Mouse (Mus musculus): ENCODE data around the gene Kcnj10. TPM values are rescaled to one million over a fixed set of nuclear protein-coding genes. Genes with fewer than 3 reads are reported as not detected.

The Kcnj10 gene
- polyA plus RNA-seq, 1 experiment: 17.1 TPM

- peak overlapping the region; percentile 81 for H3K27ac ChIP-seq (ENCODE audit: insufficient read depth, low read depth, low read length)
- 74% methylated on average over 3 of the region's 3 CpGs for WGBS
- no peaks in the 10 kb centered on the region for H3K27me3 ChIP-seq (replicated peaks; ENCODE audit: control insufficient read depth, insufficient read depth, low read length)
- H3K4me3 ChIP-seq (ENCODE audit: insufficient read depth, low read depth, low read length): peak overlapping the region; percentile 50
- H3K4me1 ChIP-seq (ENCODE audit: control insufficient read depth, insufficient read depth, low read length): no peaks in the 10 kb centered on the region; the same call in 1 of the 2 replicates
- no peaks in the 10 kb centered on the region for H3K36me3 ChIP-seq (ENCODE audit: control insufficient read depth, insufficient read depth, low read length)
- TF ChIP-seq POLR2A (IDR thresholded peaks at IDR 0.05; ENCODE audit: low read depth, low read length) (no peak), CTCF (conservative IDR thresholded peaks at IDR 0.05; ENCODE audit: insufficient read depth, insufficient read length, low read depth, low read length) (no peak)
- no peak for DNase-seq
Measured at GRCm38 (mm10) chr1:172342729-172343128, 1.7 kb downstream of the Kcnj10 start.

DNA sequence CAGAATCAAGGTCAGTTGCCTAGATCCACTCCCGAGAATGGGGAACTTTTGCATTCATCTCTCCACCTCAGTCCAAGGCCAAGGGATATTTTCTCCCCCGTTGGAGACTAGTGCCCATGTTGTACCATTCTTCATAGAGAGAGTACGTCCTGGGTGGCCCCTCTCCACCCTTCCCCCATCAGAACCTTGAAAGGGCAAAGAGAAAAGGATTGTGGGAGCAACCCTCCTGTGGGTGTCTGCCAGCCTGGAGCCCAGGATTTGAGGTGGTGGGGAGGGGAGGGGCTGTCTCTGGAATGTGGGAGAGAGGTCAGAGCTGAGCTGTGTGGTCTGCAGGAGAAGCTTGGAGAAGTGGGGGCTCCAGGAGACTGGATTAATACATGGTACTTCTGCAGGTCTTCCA lies 2.9 kb downstream of the Kcnj10 start:
- TF ChIP-seq POLR2A (IDR thresholded peaks at IDR 0.05; ENCODE audit: low read depth, low read length) (no peak), CTCF (conservative IDR thresholded peaks at IDR 0.05; ENCODE audit: insufficient read depth, insufficient read length, low read depth, low read length) (no peak)
- H3K4me3 ChIP-seq (ENCODE audit: insufficient read depth, low read depth, low read length): no peak overlapping the region
- H3K27me3 ChIP-seq (replicated peaks; ENCODE audit: control insufficient read depth, insufficient read depth, low read length): no peaks in the 10 kb centered on the region
- H3K4me1 ChIP-seq (ENCODE audit: control insufficient read depth, insufficient read depth, low read length): no peaks in the 10 kb centered on the region; the same call in 1 of the 2 replicates
- 48% methylated on average over 3 of the region's 3 CpGs for WGBS
- peak overlapping the region; percentile 81 for H3K27ac ChIP-seq (ENCODE audit: insufficient read depth, low read depth, low read length)
- DNase-seq: peak; percentile 41
- H3K36me3 ChIP-seq (ENCODE audit: control insufficient read depth, insufficient read depth, low read length): no peaks in the 10 kb centered on the region

DNA sequence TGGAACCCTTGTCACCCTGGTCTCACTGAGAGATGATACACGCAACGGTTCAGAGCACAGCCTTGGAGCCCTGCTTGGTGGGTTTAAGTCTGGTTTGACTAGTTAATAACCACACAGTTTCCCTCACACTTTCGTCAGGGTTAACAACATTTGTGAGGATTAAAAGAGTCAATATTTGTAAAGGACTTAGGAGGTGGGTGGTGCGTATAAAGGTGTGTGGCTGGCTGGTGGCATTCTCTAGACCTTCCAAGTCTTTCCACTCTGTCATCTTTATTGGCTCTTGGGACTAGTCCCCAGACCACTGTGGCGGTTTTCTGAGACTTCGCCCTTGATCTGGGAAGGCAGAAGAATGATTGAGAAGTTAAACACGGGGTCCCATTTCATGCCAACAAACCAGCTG lies 3.8 kb downstream of the Kcnj10 start:
- 70% methylated on average over 7 of the region's 7 CpGs for WGBS
- TF ChIP-seq POLR2A (IDR thresholded peaks at IDR 0.05; ENCODE audit: low read depth, low read length) (no peak), CTCF (conservative IDR thresholded peaks at IDR 0.05; ENCODE audit: insufficient read depth, insufficient read length, low read depth, low read length) (no peak)

DNA sequence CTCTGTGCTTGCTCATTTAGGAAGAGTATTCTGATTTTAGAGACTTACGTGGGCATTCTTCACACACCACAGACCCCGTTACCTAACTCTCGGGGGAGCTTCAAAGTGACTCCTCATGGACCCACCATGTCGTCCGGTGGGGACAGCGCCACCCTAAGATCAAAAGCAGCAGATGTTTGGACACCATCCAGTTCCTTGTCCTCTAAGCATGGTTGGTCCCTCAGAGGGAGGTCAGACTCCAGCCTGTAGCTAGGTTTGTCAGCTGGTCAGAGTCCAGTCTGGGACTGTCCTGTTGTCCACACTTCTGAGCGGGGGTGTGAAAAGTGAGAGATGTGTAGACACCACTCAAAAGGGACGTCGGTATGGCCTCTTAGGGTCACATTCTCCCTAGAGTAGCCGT lies 5.7 kb downstream of the Kcnj10 start:
- Histone ChIP-seq H3K27me3 (replicated peaks; ENCODE audit: control insufficient read depth, insufficient read depth, low read length) (no peaks in the 10 kb centered on the region), H3K4me3 (ENCODE audit: insufficient read depth, low read depth, low read length) (no peak overlapping the region), H3K27ac (ENCODE audit: insufficient read depth, low read depth, low read length) (peak overlapping the region; percentile 66), H3K4me1 (ENCODE audit: control insufficient read depth, insufficient read depth, low read length) (peaks cover 3% of the 10 kb centered on the region; the same call in 1 of the 2 replicates), H3K36me3 (ENCODE audit: control insufficient read depth, insufficient read depth, low read length) (no peaks in the 10 kb centered on the region)
- no peak; the same call in 1 of the 2 replicates for TF ChIP-seq CTCF (conservative IDR thresholded peaks at IDR 0.05; ENCODE audit: insufficient read depth, insufficient read length, low read depth, low read length)
- 55% methylated on average over 10 of the region's 10 CpGs for WGBS
- peak; percentile 68 for DNase-seq

More for the DNA sequence above, 3.8 kb downstream of the Kcnj10 start:
- Histone ChIP-seq H3K27ac (ENCODE audit: insufficient read depth, low read depth, low read length) (peak overlapping the region; percentile 63; the same call in 1 of the 2 replicates), H3K36me3 (ENCODE audit: control insufficient read depth, insufficient read depth, low read length) (no peaks in the 10 kb centered on the region), H3K4me1 (ENCODE audit: control insufficient read depth, insufficient read depth, low read length) (no peaks in the 10 kb centered on the region; the same call in 1 of the 2 replicates), H3K27me3 (replicated peaks; ENCODE audit: control insufficient read depth, insufficient read depth, low read length) (no peaks in the 10 kb centered on the region), H3K4me3 (ENCODE audit: insufficient read depth, low read depth, low read length) (no peak overlapping the region)
- DNase-seq: no peak

DNA sequence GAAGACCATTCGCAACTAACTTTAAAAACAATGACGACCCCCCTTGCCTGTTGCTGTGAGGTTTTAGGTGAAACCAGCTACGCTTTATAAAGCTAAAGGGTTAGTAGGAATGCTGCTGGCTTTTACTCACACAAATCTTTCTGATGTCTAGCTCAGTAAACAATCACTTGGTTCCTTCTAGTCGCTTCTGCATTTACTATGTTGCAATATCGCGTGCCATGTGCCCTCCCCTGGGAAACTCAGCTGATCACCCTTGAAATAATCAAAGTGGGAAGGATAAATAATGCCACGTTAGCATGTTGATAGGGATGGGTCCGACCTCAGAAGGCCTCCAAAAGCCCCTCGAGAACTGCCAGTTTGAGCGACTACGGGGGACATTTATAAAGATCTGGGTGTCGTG lies 6.4 kb downstream of the Kcnj10 start:
- H3K27ac ChIP-seq (ENCODE audit: insufficient read depth, low read depth, low read length): no peak overlapping the region

GRCm38 (mm10) chr1:172349504-172349903 lies 8.5 kb downstream of the Kcnj10 start:
- WGBS: 62% methylated on average over 5 of the region's 5 CpGs
- no peak for TF ChIP-seq CTCF (conservative IDR thresholded peaks at IDR 0.05; ENCODE audit: insufficient read depth, insufficient read length, low read depth, low read length)
- no peak for TF ChIP-seq POLR2A (IDR thresholded peaks at IDR 0.05; ENCODE audit: low read depth, low read length)
- H3K4me3 ChIP-seq (ENCODE audit: insufficient read depth, low read depth, low read length): no peak overlapping the region
- no peak for DNase-seq
- peak overlapping the region; percentile 69; the same call in 1 of the 2 replicates for H3K27ac ChIP-seq (ENCODE audit: insufficient read depth, low read depth, low read length)
- H3K4me1 ChIP-seq (ENCODE audit: control insufficient read depth, insufficient read depth, low read length): peaks cover 3% of the 10 kb centered on the region; the same call in 1 of the 2 replicates
- no peaks in the 10 kb centered on the region for H3K36me3 ChIP-seq (ENCODE audit: control insufficient read depth, insufficient read depth, low read length)
- H3K27me3 ChIP-seq (replicated peaks; ENCODE audit: control insufficient read depth, insufficient read depth, low read length): no peaks in the 10 kb centered on the region

More for the DNA sequence above, 6.4 kb downstream of the Kcnj10 start:
- H3K36me3 ChIP-seq (ENCODE audit: control insufficient read depth, insufficient read depth, low read length): no peaks in the 10 kb centered on the region
- peaks cover 3% of the 10 kb centered on the region; the same call in 1 of the 2 replicates for H3K4me1 ChIP-seq (ENCODE audit: control insufficient read depth, insufficient read depth, low read length)
- no peak overlapping the region for H3K4me3 ChIP-seq (ENCODE audit: insufficient read depth, low read depth, low read length)
- DNase-seq: no peak
- TF ChIP-seq CTCF (conservative IDR thresholded peaks at IDR 0.05; ENCODE audit: insufficient read depth, insufficient read length, low read depth, low read length) (no peak), POLR2A (IDR thresholded peaks at IDR 0.05; ENCODE audit: low read depth, low read length) (no peak)
- WGBS: 83% methylated on average over 12 of the region's 12 CpGs
- no peaks in the 10 kb centered on the region for H3K27me3 ChIP-seq (replicated peaks; ENCODE audit: control insufficient read depth, insufficient read depth, low read length)

DNA sequence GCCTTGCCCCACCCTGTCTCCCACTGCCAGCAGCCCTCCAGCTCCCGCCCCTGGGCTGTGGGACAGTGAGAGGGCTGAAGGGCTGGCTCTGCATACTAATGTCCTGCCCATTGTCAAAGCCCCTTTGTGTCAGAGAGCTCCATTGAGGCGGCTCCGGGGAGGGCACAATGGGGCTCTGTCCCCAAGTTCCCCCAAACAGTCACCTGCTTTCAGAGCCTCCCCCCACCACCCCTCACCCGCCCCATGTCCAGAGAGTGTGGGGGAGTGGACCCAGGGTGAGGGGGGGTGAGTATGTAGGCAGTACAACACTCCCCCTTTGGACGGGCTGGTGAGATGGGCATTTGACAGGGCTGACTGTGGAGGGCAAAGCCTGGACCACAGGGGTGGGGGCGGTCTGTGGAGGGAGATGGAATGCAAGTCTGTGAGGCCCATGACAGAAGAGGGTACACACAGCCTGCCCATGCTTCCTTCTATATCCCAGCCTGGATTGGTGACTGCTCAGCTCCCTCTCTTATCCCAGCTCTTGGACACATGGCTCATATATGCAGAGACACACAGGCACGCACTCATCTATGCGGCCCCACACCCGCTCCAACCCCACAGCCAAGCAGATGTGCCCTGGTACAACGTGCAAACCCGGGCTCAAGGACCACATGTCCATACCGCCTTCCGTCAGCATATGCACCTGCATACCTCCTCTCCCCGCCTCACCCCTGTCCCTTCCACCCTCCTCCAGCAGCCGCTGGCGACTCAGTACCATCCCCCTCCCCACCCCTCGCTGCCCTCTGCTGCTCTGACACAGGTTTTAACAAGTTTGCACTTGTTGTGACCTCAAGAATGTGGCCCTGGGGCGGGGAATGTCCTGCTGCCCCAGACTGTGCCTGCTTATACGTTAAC lies 9.2 kb downstream of the Kcnj10 start:
- DNase-seq: peak; percentile 90
- peaks cover 3% of the 10 kb centered on the region; the same call in 1 of the 2 replicates for H3K4me1 ChIP-seq (ENCODE audit: control insufficient read depth, insufficient read depth, low read length)
- no peaks in the 10 kb centered on the region for H3K27me3 ChIP-seq (replicated peaks; ENCODE audit: control insufficient read depth, insufficient read depth, low read length)
- 17% methylated on average over 19 of the region's 19 CpGs for WGBS
- H3K4me3 ChIP-seq (ENCODE audit: insufficient read depth, low read depth, low read length): no peak overlapping the region
- H3K27ac ChIP-seq (ENCODE audit: insufficient read depth, low read depth, low read length): peak overlapping the region; percentile 69
- TF ChIP-seq CTCF (conservative IDR thresholded peaks at IDR 0.05; ENCODE audit: insufficient read depth, insufficient read length, low read depth, low read length) (no peak), POLR2A (IDR thresholded peaks at IDR 0.05; ENCODE audit: low read depth, low read length) (no peak)
- H3K36me3 ChIP-seq (ENCODE audit: control insufficient read depth, insufficient read depth, low read length): no peaks in the 10 kb centered on the region
